Mouse (Mus musculus) neutrophil, adult 83 days (primary cell): ENCODE measurements around the gene Pold4. TPM values are rescaled to one million over a fixed set of nuclear protein-coding genes. Genes with fewer than 3 reads are reported as not detected.

Source experiments
- total RNA-seq, 2 experiments: library from RNA; stranded (reverse); gene quantifications; one replicate each; pipeline ENCODE4 v1.2.4; 2023

Gene Pold4
- 10 to 100 TPM; 55.9 to 59.1 TPM for total RNA-seq

DNA sequence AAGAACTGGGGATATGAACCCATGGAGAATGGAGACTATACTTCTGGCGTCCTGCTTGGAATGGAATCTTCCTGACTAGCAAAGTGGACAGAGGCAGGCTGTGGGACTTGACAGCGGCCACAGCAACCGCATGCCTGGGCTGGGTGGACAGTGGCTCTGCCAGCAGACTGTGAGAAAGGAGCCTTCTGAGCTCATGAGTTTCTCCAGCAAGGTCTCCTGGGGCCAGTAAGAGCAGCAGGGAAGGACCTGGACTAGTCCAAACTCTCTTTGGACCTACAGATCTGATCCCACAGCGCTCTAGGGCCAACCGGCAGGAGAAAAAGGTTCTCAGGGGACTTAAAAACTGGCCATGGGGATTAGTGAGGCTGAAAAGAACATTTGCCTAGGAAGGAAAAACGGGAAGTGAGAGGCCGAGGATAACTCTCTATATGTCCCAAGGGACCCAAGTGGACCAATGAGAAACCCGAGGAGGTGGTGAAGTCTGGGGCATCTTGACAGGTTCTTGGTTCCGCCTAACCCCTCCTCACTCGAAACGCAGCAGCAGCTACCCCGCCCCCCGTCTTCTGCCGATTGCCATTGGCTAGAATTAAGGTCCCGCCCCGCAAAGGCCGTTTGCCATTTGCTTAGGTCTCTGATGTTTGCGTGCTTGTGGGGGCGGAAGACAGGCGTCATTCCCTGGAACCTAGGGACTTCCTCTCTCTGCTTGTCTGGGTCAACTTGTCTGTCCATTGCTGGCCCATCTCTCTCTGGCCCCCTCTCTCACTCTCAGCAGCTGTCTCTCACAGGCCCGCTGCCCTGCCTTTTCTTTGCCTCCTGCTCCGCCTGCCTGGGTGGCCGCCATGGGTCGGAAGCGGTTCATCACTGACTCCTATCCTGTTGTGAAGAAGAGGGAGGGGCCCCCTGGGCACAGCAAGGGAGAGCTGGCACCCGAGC is at the start of gene Pold4:
Gene Pold4 (plus strand): TSS at position 647 of the 933 bp plus-strand sequence.

DNA sequence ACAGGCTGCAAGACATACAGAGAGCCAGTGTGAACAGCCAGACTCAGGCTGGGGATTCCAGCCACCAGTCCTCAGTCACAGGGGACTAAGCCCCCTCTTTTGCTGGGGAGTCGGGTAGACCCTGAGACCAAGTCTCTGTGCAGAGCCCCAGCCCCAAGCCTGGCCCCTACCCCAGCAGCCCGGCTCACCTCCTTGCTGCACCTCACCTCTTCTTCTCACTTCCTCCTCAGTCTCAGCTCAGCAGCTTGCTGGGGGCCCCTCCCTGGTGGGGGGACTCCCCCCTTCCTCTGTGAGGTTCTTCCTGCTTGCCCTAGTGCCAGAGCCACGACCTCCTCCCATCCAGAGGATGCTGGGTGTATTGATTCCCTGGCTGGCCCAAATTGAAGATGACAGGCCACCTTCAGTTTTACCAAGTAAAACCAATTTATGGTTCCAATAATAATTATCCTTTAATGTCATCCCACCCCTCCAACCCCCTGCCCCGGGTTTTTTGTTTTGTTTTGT is 40.8 kb upstream of the Pold4 start, which contains the start of gene Tbc1d10c:
Gene Tbc1d10c (minus strand): TSS at position 454 of the 504 bp plus-strand sequence.

DNA sequence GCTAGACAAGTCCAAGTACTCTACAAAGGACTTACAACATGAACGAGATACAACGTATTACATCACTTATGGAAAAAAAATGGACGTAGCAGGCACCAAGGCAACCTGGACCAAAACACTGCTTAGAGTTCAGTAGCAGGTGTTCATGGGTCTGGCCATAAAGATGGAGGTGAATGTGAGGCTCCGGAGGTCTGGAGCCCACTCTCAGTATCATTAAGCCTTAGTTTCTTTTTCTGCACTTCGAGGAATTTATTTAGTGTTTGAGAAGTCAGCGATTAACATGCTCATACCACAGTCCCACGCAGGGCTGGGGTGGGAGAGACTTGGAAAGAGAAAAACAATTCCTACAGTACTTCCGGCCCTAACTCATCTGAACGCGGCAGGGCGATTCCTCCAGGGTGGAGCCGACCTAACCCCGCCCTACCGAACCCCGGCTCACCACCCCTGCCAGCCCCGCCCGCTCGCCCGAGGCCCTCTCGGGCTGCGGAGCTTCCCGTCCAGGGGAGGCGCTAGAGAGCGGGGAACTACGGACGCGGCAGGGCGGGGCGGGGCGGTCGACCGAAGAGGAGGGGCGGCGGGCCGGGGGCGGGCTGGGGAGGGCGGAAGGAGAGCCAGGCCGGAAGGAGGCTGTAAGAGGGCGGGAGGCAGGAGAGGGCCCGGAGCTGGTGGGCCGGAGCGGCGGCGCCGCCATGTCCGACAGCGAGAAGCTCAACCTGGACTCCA is 40.0 kb upstream of the Pold4 start, which contains the start of gene Ppp1ca:
Gene Ppp1ca (plus strand): TSS at position 538 of the 723 bp plus-strand sequence.

DNA sequence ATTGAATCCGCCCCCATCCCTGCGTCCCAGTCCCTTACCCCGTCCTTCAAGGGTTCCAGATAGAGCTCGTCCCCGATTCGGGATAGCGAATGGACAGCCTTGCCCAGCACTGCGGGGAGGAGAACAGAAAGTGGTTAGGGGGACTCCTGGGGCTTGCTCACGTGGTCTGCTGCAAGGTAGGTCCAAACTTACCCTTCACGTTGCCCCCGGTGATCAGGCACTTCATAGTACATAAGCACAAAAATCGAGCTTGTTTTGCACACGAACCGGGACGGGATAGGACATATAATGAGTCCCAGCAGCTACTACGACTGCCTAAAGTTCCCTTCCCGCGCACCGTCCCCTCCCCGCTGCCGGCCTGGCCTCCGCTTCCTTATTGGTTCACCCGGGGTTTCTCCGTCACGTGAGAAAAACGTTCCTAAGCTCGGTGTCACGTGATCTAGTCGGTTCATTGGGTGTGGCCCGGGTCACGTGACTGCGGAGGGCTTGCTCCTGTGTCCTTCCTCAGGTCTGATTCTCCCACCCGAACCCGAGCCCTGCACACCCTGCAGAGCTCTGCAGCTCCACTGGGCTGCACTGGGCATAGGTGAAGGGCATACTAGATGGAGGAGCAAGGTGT is 30.3 kb upstream of the Pold4 start, which contains the start of gene Rad9a:
Gene Rad9a (minus strand): TSS at position 372 of the 619 bp plus-strand sequence.

DNA sequence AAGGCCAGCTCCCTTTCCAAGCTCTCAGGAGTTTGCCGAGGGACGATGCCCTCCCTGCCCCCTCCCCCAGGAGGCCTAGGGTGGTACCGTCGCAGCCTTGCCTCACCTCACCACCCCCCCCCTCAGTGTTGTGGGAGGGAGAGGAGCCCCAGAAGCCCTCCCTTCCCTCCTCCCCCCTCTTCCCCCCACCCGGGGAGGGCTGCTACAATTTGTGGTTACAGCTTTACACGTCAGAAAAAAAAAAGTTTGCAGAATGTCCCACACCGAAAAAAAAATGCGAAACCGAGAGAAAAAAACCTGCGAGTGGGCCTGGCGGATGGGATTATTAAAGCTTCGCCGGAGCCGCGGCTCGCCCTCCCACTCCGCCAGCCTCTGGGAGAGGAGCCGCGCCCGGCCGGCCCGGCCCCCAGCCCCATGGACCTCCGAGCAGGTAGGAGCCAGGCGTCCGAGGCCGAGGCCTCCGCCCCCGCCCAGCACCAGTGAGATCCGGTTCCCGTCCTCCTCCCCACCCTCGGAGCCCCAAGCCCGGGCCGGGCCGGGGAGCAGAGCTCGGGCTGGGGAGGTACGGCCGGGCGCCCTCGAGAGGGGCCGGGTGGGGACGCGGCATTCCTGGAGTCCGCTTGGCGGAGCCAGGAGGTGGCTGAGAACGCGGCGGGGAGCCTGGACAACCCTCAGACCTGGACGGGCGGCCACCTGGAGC is 17.5 kb upstream of the Pold4 start, which contains the start of the genes Clcf1 and AC109138.7:
Gene Clcf1 (plus strand): TSS at position 168 of the 700 bp plus-strand sequence.
Gene AC109138.7 (plus strand): TSS at position 287 of the 700 bp plus-strand sequence.

DNA sequence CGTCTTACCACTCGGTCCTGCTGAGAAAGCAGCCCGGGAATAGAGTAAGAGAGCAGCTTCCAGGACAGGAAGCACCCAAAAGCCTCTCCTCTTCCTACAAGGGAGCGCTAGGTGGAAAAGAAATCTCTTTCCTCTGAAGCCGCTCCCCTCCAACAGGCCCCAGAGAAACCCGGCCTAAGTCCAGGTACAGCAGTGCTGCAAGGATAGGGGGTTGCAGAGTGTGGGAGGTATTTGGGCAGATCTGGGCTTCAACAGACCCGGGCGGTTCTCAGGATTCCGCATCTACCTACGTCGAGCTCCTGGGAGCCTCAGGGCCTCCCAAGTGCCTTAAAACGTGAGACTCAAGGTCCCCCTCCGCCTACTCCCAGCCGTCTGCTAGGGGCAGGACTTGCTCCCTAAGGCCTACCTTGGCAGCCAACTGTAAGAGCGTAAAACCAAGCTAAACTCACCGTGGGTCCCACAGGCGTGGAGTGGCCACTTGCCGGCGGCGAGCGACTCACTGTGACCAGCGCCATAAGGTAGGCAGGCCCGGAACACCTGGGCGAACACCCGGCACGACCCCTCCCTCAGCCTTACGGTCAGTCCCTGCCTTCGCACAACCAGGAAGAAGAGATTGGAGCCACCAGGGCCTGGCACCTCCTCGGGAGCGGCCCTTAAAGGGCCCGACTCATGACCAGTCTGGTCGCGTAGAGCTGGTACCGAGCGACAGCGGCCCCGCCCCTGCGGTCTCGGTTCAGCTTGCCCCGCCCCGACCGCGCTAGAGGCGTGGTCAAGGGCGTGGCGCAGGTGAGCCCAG is 37.1 kb downstream of the Pold4 start, which contains the start of gene Ssh3:
Gene Ssh3 (minus strand): TSS at position 615 of the 796 bp plus-strand sequence.

DNA sequence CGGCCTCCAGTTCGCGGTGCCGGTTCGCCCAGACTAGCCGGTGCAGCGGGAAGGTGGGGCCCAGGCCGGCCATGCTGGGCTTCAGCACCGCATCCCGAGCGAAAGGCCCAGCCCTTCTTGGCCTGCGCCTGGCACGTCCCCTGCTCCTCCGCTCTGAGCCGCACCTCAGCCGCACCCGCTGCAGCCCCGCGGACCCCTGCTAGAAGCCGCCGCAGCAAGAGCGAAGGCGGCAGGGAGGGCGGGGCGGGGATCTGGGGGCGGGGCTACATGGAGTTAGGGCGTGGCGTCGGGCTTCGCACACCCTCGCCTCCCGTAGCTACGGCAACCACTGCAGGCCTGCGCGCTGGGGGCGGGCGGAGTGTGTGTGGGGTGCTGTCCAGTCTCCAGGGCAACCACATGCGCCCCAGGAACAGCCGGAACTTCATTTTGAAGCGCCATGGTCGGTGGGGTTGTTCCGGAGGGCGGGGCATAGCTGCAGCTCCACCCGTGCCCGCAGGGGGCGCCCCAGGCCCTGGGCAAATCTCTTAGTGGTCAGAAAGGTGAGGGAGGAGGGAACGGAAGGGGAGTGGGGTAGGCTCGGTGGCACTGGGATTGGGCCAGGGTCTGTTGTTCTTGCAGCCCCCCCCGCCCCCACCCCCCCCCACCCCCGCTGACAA is 51.3 kb downstream of the Pold4 start, which contains the start of gene Ankrd13d:
Gene Ankrd13d (minus strand): TSS at position 240 of the 656 bp plus-strand sequence.

Other genes starting within 250 kb of the Pold4 start
- under 1 TPM in 1 of 2 experiments, not detected in 1; 0.42 TPM for gene Acy3, start 245.3 kb upstream of the Pold4 start, total RNA-seq
- not detected for gene Tbx10, start 239.1 kb upstream of the Pold4 start, total RNA-seq
- gene Nudt8, start 231.3 kb upstream of the Pold4 start, total RNA-seq = 1 to 10 TPM; 5.2 to 5.9 TPM
- gene Gm49405, start 231.3 kb upstream of the Pold4 start, total RNA-seq = 1 to 10 TPM in 1 of 2 experiments, under 1 TPM in 1; 0.70 to 1.0 TPM
- gene Doc2g, start 228.6 kb upstream of the Pold4 start, total RNA-seq = 1 to 10 TPM in 1 of 2 experiments, under 1 TPM in 1; 0.55 to 2.2 TPM
- 10 to 100 TPM; 69.0 to 69.5 TPM for gene Ndufv1, start 219.1 kb upstream of the Pold4 start, total RNA-seq
- gene Gstp1, start 193.9 kb upstream of the Pold4 start, total RNA-seq = 10 to 100 TPM; 71.2 to 96.6 TPM
- gene Gstp2, start 185.9 kb upstream of the Pold4 start, total RNA-seq = 1 to 10 TPM; 5.9 to 8.4 TPM
- 1 to 10 TPM; 5.3 to 8.8 TPM for gene Gstp3, start 172.3 kb upstream of the Pold4 start, total RNA-seq
- gene Cabp2, start 150.3 kb upstream of the Pold4 start, total RNA-seq = not detected
- 100 to 1,000 TPM; 208 to 221 TPM for gene Cdk2ap2, start 134.7 kb upstream of the Pold4 start, total RNA-seq
- gene Pitpnm1, start 131.9 kb upstream of the Pold4 start, total RNA-seq = 100 to 1,000 TPM; 161 to 176 TPM
- 100 to 1,000 TPM in 1 of 2 experiments, 10 to 100 TPM in 1; 96.8 to 101 TPM for gene Aip, start 106.0 kb upstream of the Pold4 start, total RNA-seq
- gene Gpr152, start 92.1 kb upstream of the Pold4 start, total RNA-seq = not detected
- under 1 TPM in 1 of 2 experiments, not detected in 1; 0.22 TPM for gene Cabp4, start 87.9 kb upstream of the Pold4 start, total RNA-seq
- 100 to 1,000 TPM; 186 to 201 TPM for gene Coro1b, start 83.3 kb upstream of the Pold4 start, total RNA-seq
- gene Ptprcap, start 78.3 kb upstream of the Pold4 start, total RNA-seq = 10 to 100 TPM in 1 of 2 experiments, 1 to 10 TPM in 1; 8.0 to 11.7 TPM
- 10 to 100 TPM; 43.1 to 43.8 TPM for gene Rps6kb2, start 68.5 kb upstream of the Pold4 start, total RNA-seq
- 10 to 100 TPM; 24.4 to 28.9 TPM for gene Carns1, start 56.4 kb upstream of the Pold4 start, total RNA-seq
- 100 to 1,000 TPM; 110 to 127 TPM for gene Tbc1d10c, start 40.6 kb upstream of the Pold4 start, total RNA-seq
- gene Ppp1ca, start 39.8 kb upstream of the Pold4 start, total RNA-seq = 100 to 1,000 TPM; 420 to 454 TPM
- 10 to 100 TPM; 30.2 to 36.5 TPM for gene Rad9a, start 30.2 kb upstream of the Pold4 start, total RNA-seq
- 1 to 10 TPM; 2.4 to 2.8 TPM for gene Clcf1, start 17.7 kb upstream of the Pold4 start, total RNA-seq
- gene AC109138.7, start 17.5 kb upstream of the Pold4 start, total RNA-seq = not detected
- 10 to 100 TPM; 29.4 to 30.5 TPM for gene Ssh3, start 37.3 kb downstream of the Pold4 start, total RNA-seq
- 10 to 100 TPM; 30.7 to 42.6 TPM for gene Ankrd13d, start 51.2 kb downstream of the Pold4 start, total RNA-seq
- 100 to 1,000 TPM; 416 to 479 TPM for gene Grk2, start 74.3 kb downstream of the Pold4 start, total RNA-seq
- gene Kdm2a, start 166.4 kb downstream of the Pold4 start, total RNA-seq = 100 to 1,000 TPM in 1 of 2 experiments, 10 to 100 TPM in 1; 90.4 to 121 TPM
- gene Rhod, start 207.5 kb downstream of the Pold4 start, total RNA-seq = not detected
- gene Syt12, start 245.5 kb downstream of the Pold4 start, total RNA-seq = not detected